Comparison of ENCODE assay signal across 17 mouse cellular contexts in the genomic region with DNA sequence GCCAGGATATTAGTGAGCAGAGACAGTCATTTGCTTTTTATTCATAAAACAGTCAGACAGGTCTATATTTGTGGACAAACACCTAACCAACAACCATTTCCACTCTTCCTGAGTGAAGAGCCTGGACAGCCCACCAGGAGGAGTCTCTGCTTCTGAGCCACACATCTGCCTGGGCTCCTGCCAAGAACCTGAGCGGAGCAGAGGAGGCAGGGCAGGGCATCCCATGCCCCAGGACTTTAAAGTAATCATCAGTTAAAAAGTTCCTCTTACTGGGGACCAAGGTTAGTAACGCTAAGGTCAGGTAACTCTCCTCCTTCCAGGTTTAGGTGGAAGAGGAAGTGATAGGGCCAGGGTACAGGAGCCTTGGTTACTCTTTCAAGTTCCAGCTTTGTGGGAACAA.
DNase-seq lines count a peak whose midpoint lies in the region; ATAC-seq lines count a peak whose summit lies in the region.
"Had no signal": no experiment of that assay in that cellular context is flagged by ENCODE, and none has a peak within 500 bp of the region (broad histone marks: within the 10 kb centered on the region; RNA-seq: fewer than 3 reads in every experiment).

No protein-coding gene starts in this region.

- ATAC-seq in erythroid progenitor cell, adult 5-6 weeks (replicated peaks; ENCODE audit: low FRiP score, poor library complexity, severe bottlenecking), result no peak
- ATAC-seq: forebrain, embryonic 13.5 days; intestine, postnatal 0 days had no signal

- peak; percentile 63 for DNase-seq in heart, adult 11 months
- no peak for DNase-seq in heart, postnatal 14 days
- peak; percentile 20 for DNase-seq in kidney, postnatal 10 days
- no peak for DNase-seq in kidney, postnatal 36 days
- DNase-seq in 3T3-L1 (ENCODE audit: low read depth, low spot score), result peak; percentile 12
- peak; percentile 17 for DNase-seq in R1 (ENCODE audit: low read depth, low spot score)
- DNase-seq in B cell, adult 2 months, result no peak
- DNase-seq: cerebellum, adult 18-20 months; gastrocnemius, postnatal 25 days; heart, adult 18-20 months; heart, postnatal 36 days; lung, postnatal 4 days; right cerebral cortex, postnatal 25 days; thymus, adult 2 months had no signal

- intact Hi-C loops in heart, postnatal 14 days (cut with DNase I), result loop anchor here (5.0 kb wide), 2 partner anchors 61 to 511 kb away; no protein-coding TSS in a partner anchor

Comparison
In these comparisons a context has a peak if more than half of its experiments do, and no peak if none do; other contexts are left out.
1. DNase-seq: peak in heart, adult 11 months (single experiment), kidney, postnatal 10 days (single experiment), 3T3-L1 (single experiment) and R1 (single experiment); none in heart, postnatal 14 days (0 of 2), kidney, postnatal 36 days (0 of 2) and B cell, adult 2 months (0 of 2).